In genomic region chr5:76942505-76942904, GRCm38 (mm10) we compare ENCODE assay signal across 25 mouse cellular contexts. TPM values are rescaled to one million over a fixed set of nuclear protein-coding genes. Genes with fewer than 3 reads are reported as not detected.
A peak's percentile ranks its signal among the peaks of the same experiment; 100 is the strongest.
DNase-seq lines count a peak whose midpoint lies in the region; ATAC-seq and TF ChIP-seq lines count a peak whose summit lies in the region.
"Had no signal": no experiment of that assay in that cellular context is flagged by ENCODE, and none has a peak within 500 bp of the region (broad histone marks: within the 10 kb centered on the region; RNA-seq: fewer than 3 reads in every experiment).

No protein-coding gene starts in this region.

- peak overlapping the region; percentile 69; the same call in 1 of the 2 replicates for H3K27ac ChIP-seq in kidney, embryonic 16.5 days (ENCODE audit: low read length)
- H3K27ac ChIP-seq in stomach, embryonic 15.5 days, result no peak overlapping the region
- H3K27ac ChIP-seq: embryonic facial prominence, embryonic 12.5 days; heart, adult 2 months; heart, embryonic 13.5 days; hindbrain, postnatal 0 days; limb, embryonic 10.5 days; liver, embryonic 13.5 days; lung, embryonic 15.5 days had no signal

- WGBS in kidney, embryonic 16.5 days, result 53% methylated on average over 4 of the region's 4 CpGs
- 76% methylated on average over 4 of the region's 4 CpGs for WGBS in stomach, embryonic 15.5 days

- no peak overlapping the region for H3K4me3 ChIP-seq in kidney, embryonic 16.5 days (ENCODE audit: low read length)
- no peak overlapping the region for H3K4me3 ChIP-seq in stomach, embryonic 15.5 days (replicated peaks)
- H3K4me3 ChIP-seq: embryonic facial prominence, embryonic 12.5 days; heart, adult 2 months; heart, embryonic 13.5 days; limb, embryonic 10.5 days; liver, embryonic 13.5 days; lung, embryonic 15.5 days had no signal

- POLR2A ChIA-PET in Patski (lab: Charles Lee), result interaction anchor here (1.4 to 1.9 kb wide), 3 partner anchors 9 to 19 kb away, joined by 6 read pairs; partner anchors contain the start of genes Paics and Ppat

- no peak for TF ChIP-seq CTCF in Patski (IDR thresholded peaks at IDR 0.05)

- CTCF ChIA-PET in Patski (lab: Charles Lee), result interaction anchor here (1.4 to 5.3 kb wide), 3 partner anchors 8 to 20 kb away, joined by 8 to 49 read pairs (median 23); partner anchors contain the start of genes Paics and Ppat

- DNase-seq in kidney, adult 11 months, result peak; percentile 79
- no peak for DNase-seq in kidney, postnatal 4 days
- no peak for DNase-seq in Patski (ENCODE audit: low read depth, low spot score)
- no peak for DNase-seq in lung, postnatal 25 days (ENCODE audit: low spot score)
- no peak for DNase-seq in cerebellum, adult 9-11 months
- DNase-seq in cerebellum, adult 11 months, result no peak
- DNase-seq: adrenal gland, postnatal 25 days; cerebellum, adult 9-10 months; gastrocnemius, postnatal 36 days; heart, adult 2 months; heart, postnatal 14 days; liver, embryonic 13.5 days; lung, postnatal 4 days; midbrain, embryonic 14.5 days; retina, postnatal 1 day; right cerebral cortex, postnatal 25 days; spleen, adult 18-20 months; thymus, postnatal 4 days had no signal

- no peak overlapping the region for H3K4me2 ChIP-seq in kidney, embryonic 16.5 days (replicated peaks; ENCODE audit: low read depth, low read length)
- H3K4me2 ChIP-seq in stomach, embryonic 15.5 days, result no peak overlapping the region
- H3K4me2 ChIP-seq: embryonic facial prominence, embryonic 12.5 days; heart, embryonic 13.5 days; liver, embryonic 13.5 days; lung, embryonic 15.5 days had no signal

- in situ Hi-C loops in Patski (cut with MboI; ENCODE audit: low pct_unique_long_range_greater_than_20kb), result no loop called here

- peaks cover 6% of the 10 kb centered on the region; the same call in 1 of the 2 replicates for H3K9me3 ChIP-seq in kidney, embryonic 16.5 days (ENCODE audit: low read length)
- H3K9me3 ChIP-seq in stomach, embryonic 15.5 days, result no peaks in the 10 kb centered on the region
- H3K9me3 ChIP-seq: embryonic facial prominence, embryonic 12.5 days; heart, embryonic 13.5 days; limb, embryonic 10.5 days; lung, embryonic 15.5 days had no signal

- H3K4me1 ChIP-seq in kidney, embryonic 16.5 days (ENCODE audit: insufficient read depth, low read length), result peaks cover 24% of the 10 kb centered on the region; the same call in 1 of the 2 replicates
- no peaks in the 10 kb centered on the region for H3K4me1 ChIP-seq in stomach, embryonic 15.5 days

- H3K36me3 ChIP-seq in kidney, embryonic 16.5 days (ENCODE audit: insufficient read depth, low read length), result peaks cover 22% of the 10 kb centered on the region
- peaks cover 4% of the 10 kb centered on the region; the same call in 1 of the 2 replicates for H3K36me3 ChIP-seq in stomach, embryonic 15.5 days

- ATAC-seq in Patski, result peak; percentile 76
- peak; percentile 87 for ATAC-seq in kidney, embryonic 16.5 days (ENCODE audit: low FRiP score, low TSS enrichment)
- peak; percentile 58; the same call in 1 of the 2 replicates for ATAC-seq in stomach, embryonic 15.5 days (ENCODE audit: insufficient read depth, low FRiP score, low read depth)
- ATAC-seq: hindbrain, postnatal 0 days had no signal

- no peaks in the 10 kb centered on the region for H3K27me3 ChIP-seq in Patski
- no peaks in the 10 kb centered on the region for H3K27me3 ChIP-seq in kidney, embryonic 16.5 days (ENCODE audit: insufficient read depth, low read length)
- no peaks in the 10 kb centered on the region for H3K27me3 ChIP-seq in stomach, embryonic 15.5 days (replicated peaks)
- H3K27me3 ChIP-seq: embryonic facial prominence, embryonic 12.5 days; heart, embryonic 13.5 days; liver, embryonic 13.5 days; lung, embryonic 15.5 days had no signal

- no peak overlapping the region for H3K9ac ChIP-seq in kidney, embryonic 16.5 days (replicated peaks; ENCODE audit: low read length)
- no peak overlapping the region for H3K9ac ChIP-seq in stomach, embryonic 15.5 days
- H3K9ac ChIP-seq: embryonic facial prominence, embryonic 12.5 days; heart, embryonic 13.5 days; liver, embryonic 13.5 days; lung, embryonic 15.5 days had no signal

RNA-seq across cellular contexts. Expression of gene Paics, which starts 8.6 kb away (rescaled TPM):
- polyA plus RNA-seq in Patski (2021), result 335 TPM
- 349 and 353 TPM in 2 replicates for polyA plus RNA-seq in kidney, embryonic 16.5 days (2015; fragmentation: Nextera tagmentation; extraction: Ambion mirVana)
- polyA plus RNA-seq in stomach, embryonic 15.5 days (2015; fragmentation: Nextera tagmentation; extraction: Ambion mirVana), result 220 and 231 TPM in 2 replicates

RNA-seq across cellular contexts. Expression of gene Ppat, which starts 8.9 kb away (rescaled TPM):
- polyA plus RNA-seq in Patski (2021), result 30.8 TPM
- 42.0 and 42.4 TPM in 2 replicates for polyA plus RNA-seq in kidney, embryonic 16.5 days (2015; fragmentation: Nextera tagmentation; extraction: Ambion mirVana)
- polyA plus RNA-seq in stomach, embryonic 15.5 days (2015; fragmentation: Nextera tagmentation; extraction: Ambion mirVana), result 27.0 and 27.6 TPM in 2 replicates

RNA-seq across cellular contexts. Expression of gene Srp72, which starts 32.0 kb away (rescaled TPM):
- 123 TPM for polyA plus RNA-seq in Patski (2021)
- 98.0 and 104 TPM in 2 replicates for polyA plus RNA-seq in kidney, embryonic 16.5 days (2015; fragmentation: Nextera tagmentation; extraction: Ambion mirVana)
- polyA plus RNA-seq in stomach, embryonic 15.5 days (2015; fragmentation: Nextera tagmentation; extraction: Ambion mirVana), result 89.4 and 94.1 TPM in 2 replicates

RNA-seq across cellular contexts. Expression of gene Aasdh, which starts 37.2 kb away (rescaled TPM):
- polyA plus RNA-seq in Patski (2021), result 17.1 TPM
- polyA plus RNA-seq in kidney, embryonic 16.5 days (2015; fragmentation: Nextera tagmentation; extraction: Ambion mirVana), result 18.2 and 22.4 TPM in 2 replicates
- 14.5 and 16.7 TPM in 2 replicates for polyA plus RNA-seq in stomach, embryonic 15.5 days (2015; fragmentation: Nextera tagmentation; extraction: Ambion mirVana)
